Mouse (Mus musculus): ENCODE measurements at regions not wholly inside any gene's neighbourhood (a gene's known extent, or its start where the extent isn't known, plus 50 kb on each side); places are given as distances from the start of the nearest gene placed in this dataset.

DNA sequence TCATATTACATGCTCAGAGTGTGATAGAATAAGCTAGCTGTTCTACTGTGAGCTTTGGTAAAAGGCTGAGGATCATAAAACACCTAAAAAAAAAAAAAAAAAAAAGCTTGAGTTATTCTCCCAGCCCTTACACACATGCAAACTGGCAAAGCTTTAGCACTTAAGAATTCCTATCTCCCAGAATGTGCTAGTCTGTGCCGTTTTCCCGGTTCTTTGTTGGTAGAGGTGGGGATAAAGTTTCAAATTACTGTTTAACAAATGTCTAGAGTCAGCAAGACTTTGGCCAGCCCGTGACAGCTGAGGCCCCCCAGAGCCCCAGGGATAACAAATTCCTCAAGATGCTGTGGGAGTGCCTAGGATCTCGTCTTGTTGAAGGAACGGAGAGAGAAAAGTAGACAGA is 254.3 kb upstream of the Mgmt start:
- H3K27me3 ChIP-seq (replicated peaks; ENCODE audit: control insufficient read depth, insufficient read depth, low read length) = no peaks in the 10 kb centered on the region
- no peak overlapping the region for H3K27ac ChIP-seq (ENCODE audit: insufficient read depth, low read depth, low read length)
- peak; percentile 33 for DNase-seq
- no peaks in the 10 kb centered on the region for H3K36me3 ChIP-seq (ENCODE audit: control insufficient read depth, insufficient read depth, low read length)
- WGBS = 26% methylated on average over 5 of the region's 5 CpGs
- H3K4me3 ChIP-seq (ENCODE audit: insufficient read depth, low read depth, low read length) = no peak overlapping the region
- TF ChIP-seq POLR2A (IDR thresholded peaks at IDR 0.05; ENCODE audit: low read depth, low read length) (no peak), CTCF (conservative IDR thresholded peaks at IDR 0.05; ENCODE audit: insufficient read depth, insufficient read length, low read depth, low read length) (no peak)
- no peaks in the 10 kb centered on the region for H3K4me1 ChIP-seq (ENCODE audit: control insufficient read depth, insufficient read depth, low read length)

DNA sequence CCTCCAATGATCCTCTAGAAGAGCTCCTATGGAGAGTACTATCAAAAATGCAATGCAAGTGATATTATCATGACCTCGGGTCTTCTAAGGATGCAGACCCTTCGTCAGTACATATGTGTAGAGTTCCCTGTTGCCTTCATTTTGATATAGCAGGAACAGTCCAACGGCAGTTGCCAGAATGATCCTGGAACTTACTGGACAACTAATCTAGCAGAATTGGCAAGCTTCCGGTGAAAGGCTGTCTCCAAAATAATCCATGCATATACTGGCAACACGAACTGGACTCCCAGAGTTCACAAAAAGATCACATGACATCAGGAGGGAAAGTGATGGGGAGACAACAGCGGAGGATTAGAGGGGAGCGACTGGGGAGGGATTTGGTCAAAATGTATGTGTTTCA is 253.6 kb upstream of the Mgmt start:
- H3K27ac ChIP-seq (ENCODE audit: insufficient read depth, low read depth, low read length) = no peak overlapping the region
- WGBS = 67% methylated on average over 7 of the region's 7 CpGs
- no peak for TF ChIP-seq CTCF (conservative IDR thresholded peaks at IDR 0.05; ENCODE audit: insufficient read depth, insufficient read length, low read depth, low read length)
- TF ChIP-seq POLR2A (IDR thresholded peaks at IDR 0.05; ENCODE audit: low read depth, low read length) = no peak

DNA sequence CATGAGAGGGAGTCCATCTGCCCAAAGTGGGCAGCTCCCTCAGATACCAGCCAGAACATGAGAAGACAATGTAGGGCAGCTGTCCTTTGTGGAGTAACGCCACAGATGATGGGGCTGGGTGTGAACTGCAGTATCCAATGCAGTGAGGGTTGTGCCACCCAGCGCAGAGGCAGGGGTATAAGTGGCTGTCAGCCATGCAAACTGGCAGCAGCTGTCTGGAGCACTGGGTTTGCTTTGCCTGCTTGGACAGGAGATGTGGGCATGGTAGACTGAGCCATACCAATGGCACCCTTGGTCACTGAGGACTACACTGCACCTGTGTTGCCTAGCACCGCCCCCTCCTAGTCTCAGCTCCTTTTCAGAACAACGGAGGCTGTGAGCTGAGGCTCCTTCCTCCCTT is 244.6 kb upstream of the Mgmt start:
- Histone ChIP-seq H3K27me3 (replicated peaks; ENCODE audit: control insufficient read depth, insufficient read depth, low read length) (no peaks in the 10 kb centered on the region), H3K36me3 (ENCODE audit: control insufficient read depth, insufficient read depth, low read length) (no peaks in the 10 kb centered on the region), H3K4me1 (ENCODE audit: control insufficient read depth, insufficient read depth, low read length) (no peaks in the 10 kb centered on the region; the same call in 1 of the 2 replicates), H3K4me3 (ENCODE audit: insufficient read depth, low read depth, low read length) (no peak overlapping the region), H3K27ac (ENCODE audit: insufficient read depth, low read depth, low read length) (no peak overlapping the region)
- no peak for DNase-seq
- WGBS = 86% methylated on average over 4 of the region's 4 CpGs
- TF ChIP-seq CTCF (conservative IDR thresholded peaks at IDR 0.05; ENCODE audit: insufficient read depth, insufficient read length, low read depth, low read length) = no peak
- no peak for TF ChIP-seq POLR2A (IDR thresholded peaks at IDR 0.05; ENCODE audit: low read depth, low read length)

More for the DNA sequence above, 253.6 kb upstream of the Mgmt start:
- H3K4me3 ChIP-seq (ENCODE audit: insufficient read depth, low read depth, low read length) = no peak overlapping the region
- DNase-seq = no peak
- no peaks in the 10 kb centered on the region for H3K4me1 ChIP-seq (ENCODE audit: control insufficient read depth, insufficient read depth, low read length)
- H3K27me3 ChIP-seq (replicated peaks; ENCODE audit: control insufficient read depth, insufficient read depth, low read length) = no peaks in the 10 kb centered on the region
- no peaks in the 10 kb centered on the region for H3K36me3 ChIP-seq (ENCODE audit: control insufficient read depth, insufficient read depth, low read length)

DNA sequence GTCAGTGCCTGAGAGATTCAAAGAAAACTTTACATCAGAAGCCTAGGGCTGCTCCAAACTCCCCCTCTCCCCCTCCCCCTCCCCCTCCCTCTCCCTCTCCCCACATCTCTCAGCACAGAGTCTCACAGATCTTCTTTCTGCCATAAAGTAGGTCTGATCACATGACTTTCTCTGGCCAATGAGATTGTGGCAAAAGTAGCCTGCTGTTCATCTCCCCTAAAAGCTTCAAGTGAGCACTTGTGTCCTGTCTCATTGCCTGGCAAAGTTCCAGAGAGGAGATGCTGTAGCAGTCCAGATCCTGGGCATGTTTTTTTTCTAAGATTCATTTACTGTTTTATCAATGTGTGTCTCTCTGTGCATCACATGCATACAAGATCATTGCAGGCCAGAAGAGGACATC is 234.5 kb upstream of the Mgmt start:
- Histone ChIP-seq H3K27ac (ENCODE audit: insufficient read depth, low read depth, low read length) (no peak overlapping the region), H3K4me3 (ENCODE audit: insufficient read depth, low read depth, low read length) (no peak overlapping the region), H3K36me3 (ENCODE audit: control insufficient read depth, insufficient read depth, low read length) (no peaks in the 10 kb centered on the region), H3K27me3 (replicated peaks; ENCODE audit: control insufficient read depth, insufficient read depth, low read length) (no peaks in the 10 kb centered on the region), H3K4me1 (ENCODE audit: control insufficient read depth, insufficient read depth, low read length) (no peaks in the 10 kb centered on the region)
- no peak for TF ChIP-seq POLR2A (IDR thresholded peaks at IDR 0.05; ENCODE audit: low read depth, low read length)
- no peak for DNase-seq

DNA sequence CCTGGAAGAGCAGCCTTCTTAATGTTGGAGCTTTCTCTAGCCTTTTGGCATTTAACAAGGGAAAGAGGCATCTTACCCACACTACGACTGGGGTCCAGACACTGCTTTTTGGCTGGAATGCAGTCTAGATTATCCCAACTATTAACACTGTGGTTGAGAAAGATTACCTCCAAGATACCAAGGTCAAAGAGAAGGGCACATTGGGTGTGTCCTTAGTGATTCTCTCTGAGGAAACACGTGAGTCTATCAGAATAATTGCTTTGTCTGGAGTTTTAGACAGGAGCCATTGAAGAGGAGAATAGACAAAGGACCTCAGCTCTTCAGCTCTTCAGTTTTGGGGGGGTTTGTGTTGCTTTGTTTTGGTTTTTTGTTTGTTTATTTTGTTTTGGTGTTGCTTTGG is 234.0 kb upstream of the Mgmt start:
- H3K4me3 ChIP-seq (ENCODE audit: insufficient read depth, low read depth, low read length) = no peak overlapping the region
- no peak for TF ChIP-seq POLR2A (IDR thresholded peaks at IDR 0.05; ENCODE audit: low read depth, low read length)
- no peak for TF ChIP-seq CTCF (conservative IDR thresholded peaks at IDR 0.05; ENCODE audit: insufficient read depth, insufficient read length, low read depth, low read length)
- no peaks in the 10 kb centered on the region for H3K36me3 ChIP-seq (ENCODE audit: control insufficient read depth, insufficient read depth, low read length)
- no peak for DNase-seq
- H3K27me3 ChIP-seq (replicated peaks; ENCODE audit: control insufficient read depth, insufficient read depth, low read length) = no peaks in the 10 kb centered on the region
- no peaks in the 10 kb centered on the region for H3K4me1 ChIP-seq (ENCODE audit: control insufficient read depth, insufficient read depth, low read length)
- no peak overlapping the region for H3K27ac ChIP-seq (ENCODE audit: insufficient read depth, low read depth, low read length)
- whole genome bisulfite sequencing = 80% methylated on average over 2 of the region's 2 CpGs

DNA sequence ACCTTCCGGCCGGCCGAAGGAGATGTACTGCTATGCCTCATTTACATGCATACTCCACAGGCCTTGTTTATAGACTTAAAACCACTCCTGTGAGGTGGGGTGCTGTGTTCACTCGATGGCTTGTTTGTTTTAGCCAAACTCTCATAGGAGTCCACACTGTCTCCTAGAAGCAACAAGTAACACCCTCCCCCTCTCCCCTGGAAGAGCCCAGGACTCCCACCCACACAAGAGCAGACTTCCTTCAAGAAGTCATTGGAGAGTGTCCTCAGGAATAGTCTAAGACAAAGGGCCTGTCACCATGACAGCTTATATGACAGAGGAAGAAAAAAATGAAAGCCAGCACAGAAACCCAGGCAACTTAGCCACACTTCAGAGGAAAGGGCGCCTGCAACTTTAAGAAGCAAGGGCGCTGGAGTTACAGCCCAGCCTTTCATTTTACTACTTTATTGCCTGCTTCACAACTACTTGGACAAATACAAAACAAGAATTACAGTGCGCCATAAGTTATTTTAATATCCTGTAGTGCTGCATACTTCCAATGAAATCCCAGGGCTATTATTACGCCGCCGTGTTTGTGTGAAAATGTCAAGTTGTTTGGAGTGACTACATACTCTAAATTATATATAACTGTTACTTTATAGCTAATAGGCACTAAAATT is 229.9 kb upstream of the Mgmt start:
- H3K36me3 ChIP-seq (ENCODE audit: control insufficient read depth, insufficient read depth, low read length) = no peaks in the 10 kb centered on the region
- 70% methylated on average over 10 of the region's 10 CpGs for whole genome bisulfite sequencing
- TF ChIP-seq POLR2A (IDR thresholded peaks at IDR 0.05; ENCODE audit: low read depth, low read length) (no peak), CTCF (conservative IDR thresholded peaks at IDR 0.05; ENCODE audit: insufficient read depth, insufficient read length, low read depth, low read length) (no peak)
- H3K27ac ChIP-seq (ENCODE audit: insufficient read depth, low read depth, low read length) = no peak overlapping the region
- no peak overlapping the region for H3K4me3 ChIP-seq (ENCODE audit: insufficient read depth, low read depth, low read length)
- H3K4me1 ChIP-seq (ENCODE audit: control insufficient read depth, insufficient read depth, low read length) = no peaks in the 10 kb centered on the region
- no peaks in the 10 kb centered on the region for H3K27me3 ChIP-seq (replicated peaks; ENCODE audit: control insufficient read depth, insufficient read depth, low read length)
- peak; percentile 21 for DNase-seq

DNA sequence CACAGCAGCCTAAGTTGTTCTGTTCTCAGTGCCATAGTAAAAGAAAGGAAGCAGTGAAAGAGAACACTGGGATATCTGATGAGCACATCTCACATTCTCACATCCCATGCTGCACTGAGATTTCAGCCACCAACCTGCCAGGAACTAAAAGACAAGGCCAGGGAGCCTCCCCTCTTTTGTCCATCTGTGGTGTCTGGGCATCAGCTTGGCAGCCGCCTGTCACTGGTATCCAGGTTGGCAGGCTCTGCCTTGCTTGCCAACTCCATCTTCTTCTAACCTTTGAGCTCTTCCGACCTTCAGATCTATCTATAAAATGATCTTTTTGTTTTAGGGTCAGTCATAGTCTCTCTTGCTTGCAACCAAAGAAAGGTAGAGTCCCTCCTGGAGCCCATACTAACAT is 228.5 kb upstream of the Mgmt start:
- no peak overlapping the region for H3K27ac ChIP-seq (ENCODE audit: insufficient read depth, low read depth, low read length)
- H3K27me3 ChIP-seq (replicated peaks; ENCODE audit: control insufficient read depth, insufficient read depth, low read length) = no peaks in the 10 kb centered on the region
- no peak for DNase-seq
- H3K4me3 ChIP-seq (ENCODE audit: insufficient read depth, low read depth, low read length) = no peak overlapping the region
- H3K4me1 ChIP-seq (ENCODE audit: control insufficient read depth, insufficient read depth, low read length) = no peaks in the 10 kb centered on the region
- H3K36me3 ChIP-seq (ENCODE audit: control insufficient read depth, insufficient read depth, low read length) = no peaks in the 10 kb centered on the region
- TF ChIP-seq POLR2A (IDR thresholded peaks at IDR 0.05; ENCODE audit: low read depth, low read length) (no peak), CTCF (conservative IDR thresholded peaks at IDR 0.05; ENCODE audit: insufficient read depth, insufficient read length, low read depth, low read length) (no peak)
- 98% methylated on average over 2 of the region's 2 CpGs for WGBS
